ENCODE assay signal across 8 mouse cellular contexts in genomic region chr12:3872410-3873230, GRCm38 (mm10).
A peak's percentile ranks its signal among the peaks of the same experiment; 100 is the strongest.
DNase-seq lines count a peak whose midpoint lies in the region; ATAC-seq and TF ChIP-seq lines count a peak whose summit lies in the region.

No protein-coding gene starts in this region.

- H3K4me2 ChIP-seq in heart, embryonic 15.5 days, result no peak overlapping the region
- no peak overlapping the region for H3K4me2 ChIP-seq in midbrain, postnatal 0 days (ENCODE audit: low read depth, low read length, poor library complexity, severe bottlenecking)

- 0 out of 2 replicates have a peak overlapping the region, but pooled peaks have one; percentile 13 for H3K9ac ChIP-seq in heart, embryonic 15.5 days
- H3K9ac ChIP-seq in midbrain, postnatal 0 days (replicated peaks; ENCODE audit: low read length, poor library complexity, severe bottlenecking), result no peak overlapping the region

- H3K4me3 ChIP-seq in heart, embryonic 15.5 days, result no peak overlapping the region
- H3K4me3 ChIP-seq in spleen, adult 2 months (ENCODE audit: extremely low read depth, insufficient read depth, insufficient read length), result no peak overlapping the region
- H3K4me3 ChIP-seq in small intestine, adult 2 months (ENCODE audit: low read depth, low read length), result no peak overlapping the region
- H3K4me3 ChIP-seq in midbrain, postnatal 0 days (ENCODE audit: low read depth, low read length), result no peak overlapping the region

- DNase-seq in heart, postnatal 14 days, result no peak
- peak in 1 of 2 experiments; percentile 41 for DNase-seq in spleen, adult 2 months (ENCODE audit: low read depth in 1 of 2, low spot score in 2 of 2)
- DNase-seq in spleen, postnatal 4 days (ENCODE audit: low spot score in 2 of 2), result no peak
- DNase-seq in urinary bladder, postnatal 14 days (ENCODE audit: low spot score), result no peak
- DNase-seq in midbrain, postnatal 0 days (ENCODE audit: low spot score), result no peak

- intact Hi-C loops in heart, postnatal 14 days (cut with DNase I), result loop anchor here (5.0 kb wide), 2 partner anchors 50 to 65 kb away; partner anchors contain the start of gene Dnmt3a

- TF ChIP-seq CTCF in spleen, adult 2 months (IDR thresholded peaks at IDR 0.05; ENCODE audit: extremely low read depth, insufficient read depth, insufficient read length, insufficient replicate concordance), result no peak
- TF ChIP-seq CTCF in small intestine, adult 2 months (IDR thresholded peaks at IDR 0.05; ENCODE audit: extremely low read depth, insufficient read length, insufficient replicate concordance, low read depth, low read length), result no peak
- TF ChIP-seq CTCF in midbrain, postnatal 0 days (IDR thresholded peaks at IDR 0.05), result no peak

- no peak for ATAC-seq in heart, embryonic 15.5 days (replicated peaks; ENCODE audit: insufficient number of reproducible peaks, insufficient read depth, low FRiP score, low read depth)
- 0 out of 2 replicates have a peak, but pooled peaks have one; percentile 14 for ATAC-seq in granulocyte monocyte progenitor cell, adult 5-6 weeks (replicated peaks; ENCODE audit: poor library complexity, severe bottlenecking)
- ATAC-seq in midbrain, postnatal 0 days (ENCODE audit: low FRiP score), result no peak

- 75% methylated on average over 9 of the region's 9 CpGs for WGBS in heart, embryonic 15.5 days
- 64% methylated on average over 9 of the region's 9 CpGs for WGBS in spleen, adult 2 months
- WGBS in small intestine, adult 2 months, result 78% methylated on average over 9 of the region's 9 CpGs
- WGBS in midbrain, postnatal 0 days, result 72% methylated on average over 9 of the region's 9 CpGs

- peaks cover 72% of the 10 kb centered on the region for H3K4me1 ChIP-seq in heart, embryonic 15.5 days (replicated peaks)
- H3K4me1 ChIP-seq in spleen, adult 2 months (ENCODE audit: control insufficient read depth, insufficient read depth, insufficient read length), result peaks cover 45% of the 10 kb centered on the region
- peaks cover 19% of the 10 kb centered on the region for H3K4me1 ChIP-seq in small intestine, adult 2 months (ENCODE audit: control insufficient read depth, insufficient read depth, insufficient read length, low read length)
- H3K4me1 ChIP-seq in midbrain, postnatal 0 days (ENCODE audit: insufficient read depth, low read length), result 0 out of 2 replicates have a peak, but pooled peaks cover 4% of the 10 kb centered on the region

- no peaks in the 10 kb centered on the region for H3K27me3 ChIP-seq in heart, embryonic 15.5 days
- no peaks in the 10 kb centered on the region for H3K27me3 ChIP-seq in spleen, adult 2 months (ENCODE audit: control insufficient read depth, insufficient read depth, low read length)
- H3K27me3 ChIP-seq in small intestine, adult 2 months (ENCODE audit: control insufficient read depth, insufficient read depth, low read length), result no peaks in the 10 kb centered on the region
- no peaks in the 10 kb centered on the region for H3K27me3 ChIP-seq in midbrain, postnatal 0 days (ENCODE audit: insufficient read depth, low read length)

- peaks cover 14% of the 10 kb centered on the region; the same call in 1 of the 2 replicates for H3K36me3 ChIP-seq in heart, embryonic 15.5 days
- peaks cover 4% of the 10 kb centered on the region; the same call in 1 of the 2 replicates for H3K36me3 ChIP-seq in spleen, adult 2 months (ENCODE audit: control insufficient read depth, insufficient read depth, low read length)
- H3K36me3 ChIP-seq in small intestine, adult 2 months (ENCODE audit: control insufficient read depth, insufficient read depth, low read length), result peaks cover 42% of the 10 kb centered on the region
- H3K36me3 ChIP-seq in midbrain, postnatal 0 days (ENCODE audit: insufficient read depth, low read length), result peaks cover 58% of the 10 kb centered on the region

- peak overlapping the region; percentile 58 for H3K27ac ChIP-seq in heart, embryonic 15.5 days
- H3K27ac ChIP-seq in spleen, adult 2 months (ENCODE audit: insufficient read depth, low read length), result peak overlapping the region; percentile 83
- H3K27ac ChIP-seq in small intestine, adult 2 months (ENCODE audit: insufficient read depth, low read depth, low read length), result 0 out of 2 replicates have a peak overlapping the region, but pooled peaks have one; percentile 7
- no peak overlapping the region for H3K27ac ChIP-seq in midbrain, postnatal 0 days (ENCODE audit: low read depth, low read length)

- TF ChIP-seq POLR2A in spleen, adult 2 months (IDR thresholded peaks at IDR 0.05; ENCODE audit: low read depth, low read length), result no peak
- no peak for TF ChIP-seq POLR2A in small intestine, adult 2 months (IDR thresholded peaks at IDR 0.05; ENCODE audit: low read depth, low read length)

- H3K9me3 ChIP-seq in heart, embryonic 15.5 days (replicated peaks), result no peaks in the 10 kb centered on the region
- no peaks in the 10 kb centered on the region for H3K9me3 ChIP-seq in midbrain, postnatal 0 days (ENCODE audit: low read length)
